Mouse (Mus musculus): ENCODE data around the gene Cacng5. TPM values are rescaled to one million over a fixed set of nuclear protein-coding genes. Genes with fewer than 3 reads are reported as not detected.

Cacng5 gene
- polyA plus RNA-seq, 1 experiment from 2014 or later, result 0.21 TPM

DNA sequence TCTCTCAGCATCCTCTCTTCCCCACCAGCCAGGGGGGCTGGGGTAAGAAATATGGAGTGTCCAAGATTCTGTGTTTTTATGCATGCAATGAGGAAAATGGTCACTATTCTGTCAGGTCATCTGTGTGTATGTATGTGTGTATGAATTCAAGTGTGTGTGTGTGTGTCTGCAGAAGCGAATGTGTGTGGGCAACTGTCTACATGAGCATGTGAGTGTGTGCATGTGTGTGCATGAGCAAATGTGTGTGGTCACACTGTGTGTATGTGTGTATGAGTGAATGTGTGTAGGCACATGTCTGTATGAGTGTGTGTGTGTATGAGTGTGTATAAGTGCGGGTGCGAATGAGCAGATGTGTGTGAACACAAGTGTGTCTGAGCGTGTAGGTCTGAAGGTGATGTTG lies 55.0 kb downstream of the Cacng5 start:
- Histone ChIP-seq H3K4me1 (replicated peaks; ENCODE audit: control insufficient read depth, insufficient read depth) (no peaks in the 10 kb centered on the region), H3K27ac (replicated peaks) (no peak overlapping the region), H3K4me2 (replicated peaks; ENCODE audit: low read depth) (no peak overlapping the region), H3K9ac (ENCODE audit: low read length) (no peak overlapping the region), H3K4me3 (ENCODE audit: low read depth, low read length) (no peak overlapping the region), H3K9me3 (ENCODE audit: control insufficient read depth, low read length) (no peaks in the 10 kb centered on the region), H3K36me3 (ENCODE audit: control insufficient read depth, insufficient read depth, low read length) (no peaks in the 10 kb centered on the region), H3K27me3 (ENCODE audit: control insufficient read depth, insufficient read depth, low read length) (no peaks in the 10 kb centered on the region)
- TF ChIP-seq CTCF (IDR thresholded peaks at IDR 0.05; ENCODE audit: low read depth), result no peak
- ATAC-seq (ENCODE audit: low FRiP score, low TSS enrichment) (no peak), DNase-seq (ENCODE audit: low spot score) (no peak)
- WGBS, result 92% methylated on average over 4 of the region's 4 CpGs

DNA sequence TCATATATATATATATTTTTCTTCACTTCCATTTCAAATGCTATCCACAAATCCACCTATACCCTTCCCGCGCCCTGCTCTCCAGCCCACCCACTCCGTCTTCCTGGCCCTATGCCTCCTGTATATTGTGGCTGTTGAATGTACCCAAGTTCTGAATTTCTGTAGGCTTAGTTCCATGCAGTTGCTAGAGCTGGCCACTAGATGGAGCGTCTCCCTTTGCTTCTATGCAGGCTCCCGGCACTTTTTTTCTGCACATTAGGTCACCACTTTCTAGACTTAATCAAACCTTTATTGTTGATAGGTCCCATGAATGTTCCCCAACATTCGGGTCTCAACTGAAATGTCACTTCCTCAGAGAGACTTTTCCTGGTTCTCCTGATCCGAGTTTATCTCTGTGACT lies 55.6 kb downstream of the Cacng5 start:
- ATAC-seq (ENCODE audit: low FRiP score, low TSS enrichment), result no peak
- Histone ChIP-seq H3K36me3 (ENCODE audit: control insufficient read depth, insufficient read depth, low read length) (no peaks in the 10 kb centered on the region), H3K4me2 (replicated peaks; ENCODE audit: low read depth) (no peak overlapping the region), H3K9ac (ENCODE audit: low read length) (no peak overlapping the region), H3K27ac (replicated peaks) (no peak overlapping the region), H3K9me3 (ENCODE audit: control insufficient read depth, low read length) (no peaks in the 10 kb centered on the region), H3K4me3 (ENCODE audit: low read depth, low read length) (no peak overlapping the region), H3K27me3 (ENCODE audit: control insufficient read depth, insufficient read depth, low read length) (no peaks in the 10 kb centered on the region), H3K4me1 (replicated peaks; ENCODE audit: control insufficient read depth, insufficient read depth) (no peaks in the 10 kb centered on the region)
- DNase-seq (ENCODE audit: low spot score), result peak; percentile 49
- TF ChIP-seq EP300 (optimal IDR thresholded peaks at IDR 0.05), result no peak
- peak; percentile 91 for TF ChIP-seq CTCF (IDR thresholded peaks at IDR 0.05; ENCODE audit: low read depth)
- WGBS, result 22% methylated on average over 7 of the region's 7 CpGs

DNA sequence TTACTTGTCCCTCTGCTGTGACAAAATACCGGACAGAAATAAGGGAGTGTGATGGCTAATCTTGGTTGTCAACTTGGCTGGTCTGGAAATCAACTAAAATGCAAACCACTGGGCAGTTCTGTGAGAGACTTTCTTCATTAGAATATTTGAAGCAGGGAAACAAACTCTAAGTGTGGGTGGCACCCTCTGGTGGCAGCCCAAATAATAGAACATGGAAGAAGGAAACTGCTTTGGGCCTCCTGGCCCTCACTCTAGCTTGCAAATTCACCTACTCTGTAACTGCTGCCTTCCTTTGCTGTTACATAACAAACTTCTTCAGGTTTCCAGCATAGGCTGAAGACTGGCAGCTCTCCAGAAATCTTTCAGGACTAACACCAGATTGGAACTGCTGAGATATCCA lies 61.8 kb downstream of the Cacng5 start:
- Histone ChIP-seq H3K36me3 (ENCODE audit: control insufficient read depth, insufficient read depth, low read length) (no peaks in the 10 kb centered on the region), H3K27ac (replicated peaks) (no peak overlapping the region), H3K9ac (ENCODE audit: low read length) (no peak overlapping the region), H3K27me3 (ENCODE audit: control insufficient read depth, insufficient read depth, low read length) (no peaks in the 10 kb centered on the region), H3K4me1 (replicated peaks; ENCODE audit: control insufficient read depth, insufficient read depth) (no peaks in the 10 kb centered on the region), H3K4me3 (ENCODE audit: low read depth, low read length) (no peak overlapping the region), H3K4me2 (replicated peaks; ENCODE audit: low read depth) (no peak overlapping the region), H3K9me3 (ENCODE audit: control insufficient read depth, low read length) (no peaks in the 10 kb centered on the region)
- WGBS, result 34% methylated on average over 1 of the region's 1 CpGs
- DNase-seq (ENCODE audit: low spot score) (peak; percentile 44), ATAC-seq (ENCODE audit: low FRiP score, low TSS enrichment) (no peak)
- TF ChIP-seq EP300 (optimal IDR thresholded peaks at IDR 0.05), result no peak
- peak; percentile 78 for TF ChIP-seq CTCF (IDR thresholded peaks at IDR 0.05; ENCODE audit: low read depth)

DNA sequence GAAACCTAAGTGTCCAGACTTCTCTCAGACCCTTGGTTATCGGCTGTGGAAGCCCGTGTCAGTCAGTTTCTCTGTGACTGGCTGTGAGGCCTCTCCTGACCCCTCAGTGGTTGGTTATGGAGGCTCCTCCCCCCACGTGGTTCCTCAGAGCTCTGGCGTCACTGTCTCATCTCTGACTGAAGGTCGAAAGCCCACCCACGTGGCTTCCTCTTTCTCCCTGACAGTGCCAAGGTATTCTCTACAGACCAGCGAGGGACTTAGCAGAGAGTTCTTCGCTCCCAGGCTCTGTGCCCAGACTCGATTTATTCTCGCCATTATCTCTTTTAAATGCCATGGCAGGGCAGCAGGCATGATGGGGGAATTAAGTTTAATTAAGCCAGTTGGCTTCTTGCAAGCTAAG lies 65.2 kb downstream of the Cacng5 start:
- Histone ChIP-seq H3K4me1 (replicated peaks; ENCODE audit: control insufficient read depth, insufficient read depth) (no peaks in the 10 kb centered on the region), H3K4me3 (ENCODE audit: low read depth, low read length) (no peak overlapping the region), H3K9ac (ENCODE audit: low read length) (no peak overlapping the region), H3K27me3 (ENCODE audit: control insufficient read depth, insufficient read depth, low read length) (no peaks in the 10 kb centered on the region), H3K9me3 (ENCODE audit: control insufficient read depth, low read length) (no peaks in the 10 kb centered on the region), H3K27ac (replicated peaks) (no peak overlapping the region), H3K4me2 (replicated peaks; ENCODE audit: low read depth) (no peak overlapping the region), H3K36me3 (ENCODE audit: control insufficient read depth, insufficient read depth, low read length) (no peaks in the 10 kb centered on the region)
- DNase-seq (ENCODE audit: low spot score) (no peak), ATAC-seq (ENCODE audit: low FRiP score, low TSS enrichment) (no peak)
- TF ChIP-seq CTCF (IDR thresholded peaks at IDR 0.05; ENCODE audit: low read depth) (no peak), EP300 (optimal IDR thresholded peaks at IDR 0.05) (no peak)
- 36% methylated on average over 10 of the region's 10 CpGs for WGBS

DNA sequence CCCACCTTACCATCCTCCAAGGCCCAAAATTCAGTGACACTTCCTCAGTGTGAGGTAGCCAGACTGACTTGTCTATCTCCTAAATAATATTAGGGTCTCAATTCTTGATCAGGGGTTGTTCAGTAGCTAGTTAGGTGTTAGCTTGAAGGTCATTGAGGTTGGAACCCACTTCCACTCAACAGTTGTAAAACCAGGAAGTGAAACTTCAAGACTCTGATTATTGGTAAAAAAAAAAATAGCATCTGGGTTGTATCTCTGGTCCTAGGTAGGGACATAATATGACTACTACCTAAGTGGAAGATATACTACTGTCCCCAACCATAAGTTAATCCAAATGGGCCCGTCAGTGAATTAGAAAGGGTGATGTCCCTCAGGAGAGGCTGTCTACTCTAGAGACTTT lies 70.7 kb downstream of the Cacng5 start:
- TF ChIP-seq EP300 (optimal IDR thresholded peaks at IDR 0.05), result no peak
- TF ChIP-seq CTCF (IDR thresholded peaks at IDR 0.05; ENCODE audit: low read depth), result no peak

DNA sequence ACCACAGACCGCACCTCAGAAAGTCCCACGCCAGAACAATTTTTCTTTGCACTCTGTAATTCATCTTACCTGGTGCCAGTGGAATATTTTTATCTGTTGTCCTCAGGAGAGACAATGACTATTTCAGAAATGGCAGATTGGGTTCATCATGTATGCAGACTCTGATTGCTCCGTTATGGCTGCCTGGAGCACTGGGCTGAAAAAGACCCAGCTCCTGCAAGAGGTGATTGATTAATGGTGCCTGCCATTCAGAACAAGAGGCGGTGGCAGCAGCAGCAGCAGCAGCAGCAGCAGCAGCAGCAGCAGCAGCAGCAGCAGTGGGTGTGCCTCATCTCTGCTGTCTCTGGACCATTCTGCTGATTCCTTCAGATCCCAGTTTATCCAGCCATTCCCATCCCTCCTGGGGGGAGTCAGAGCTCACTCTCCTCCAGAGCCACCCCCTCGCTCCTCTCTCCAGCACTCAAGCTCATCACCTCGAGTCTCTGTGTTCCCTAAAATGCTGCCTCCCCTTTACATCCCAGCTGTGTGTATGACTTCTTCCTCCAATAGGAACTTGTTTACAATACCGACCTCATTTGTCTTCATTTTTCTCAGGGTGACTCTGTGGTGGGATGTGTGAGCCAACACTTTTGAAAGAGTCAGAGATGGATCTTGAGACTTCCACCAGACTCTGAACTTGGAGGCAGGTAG lies 81.4 kb downstream of the Cacng5 start:
- no peak overlapping the region for H3K27ac ChIP-seq (replicated peaks)
- H3K9me3 ChIP-seq (ENCODE audit: control insufficient read depth, low read length), result no peaks in the 10 kb centered on the region
- H3K27me3 ChIP-seq (ENCODE audit: control insufficient read depth, insufficient read depth, low read length), result no peaks in the 10 kb centered on the region
- H3K9ac ChIP-seq (ENCODE audit: low read length), result no peak overlapping the region
- H3K4me3 ChIP-seq (ENCODE audit: low read depth, low read length), result no peak overlapping the region
- no peak for DNase-seq (ENCODE audit: low spot score)
- no peaks in the 10 kb centered on the region for H3K4me1 ChIP-seq (replicated peaks; ENCODE audit: control insufficient read depth, insufficient read depth)
- H3K36me3 ChIP-seq (ENCODE audit: control insufficient read depth, insufficient read depth, low read length), result no peaks in the 10 kb centered on the region
- no peak overlapping the region for H3K4me2 ChIP-seq (replicated peaks; ENCODE audit: low read depth)
- WGBS, result 50% methylated on average over 7 of the region's 7 CpGs
- no peak for ATAC-seq (ENCODE audit: low FRiP score, low TSS enrichment)
- TF ChIP-seq CTCF (IDR thresholded peaks at IDR 0.05; ENCODE audit: low read depth), result no peak
- no peak for TF ChIP-seq EP300 (optimal IDR thresholded peaks at IDR 0.05)

More for the DNA sequence above, 70.7 kb downstream of the Cacng5 start:
- Histone ChIP-seq H3K27ac (replicated peaks) (no peak overlapping the region), H3K4me1 (replicated peaks; ENCODE audit: control insufficient read depth, insufficient read depth) (no peaks in the 10 kb centered on the region), H3K9ac (ENCODE audit: low read length) (no peak overlapping the region), H3K4me3 (ENCODE audit: low read depth, low read length) (no peak overlapping the region), H3K9me3 (ENCODE audit: control insufficient read depth, low read length) (no peaks in the 10 kb centered on the region), H3K4me2 (replicated peaks; ENCODE audit: low read depth) (no peak overlapping the region), H3K27me3 (ENCODE audit: control insufficient read depth, insufficient read depth, low read length) (no peaks in the 10 kb centered on the region), H3K36me3 (ENCODE audit: control insufficient read depth, insufficient read depth, low read length) (no peaks in the 10 kb centered on the region)
- DNase-seq (ENCODE audit: low spot score) (no peak), ATAC-seq (ENCODE audit: low FRiP score, low TSS enrichment) (no peak)
- 83% methylated on average over 1 of the region's 1 CpGs for WGBS

Other genes with a start within 250 kb of the Cacng5 start
- 0.21 and 0.22 TPM in 2 replicates for gene Cacng1, start 198.5 kb downstream of the Cacng5 start, polyA plus RNA-seq (2015; fragmentation: Nextera tagmentation; extraction: Ambion mirVana)
- gene Cacng4, start 120.5 kb downstream of the Cacng5 start, polyA plus RNA-seq (2015; fragmentation: Nextera tagmentation; extraction: Ambion mirVana), result 1.3 TPM in 2 replicates

All from stomach, postnatal 0 days (tissue).